Mouse (Mus musculus): ENCODE data around the gene Slc35g3. TPM values are rescaled to one million over a fixed set of nuclear protein-coding genes. Genes with fewer than 3 reads are reported as not detected.

The Slc35g3 gene
- not detected for polyA plus RNA-seq (2014; fragmentation: Illumina TruSeq; extraction: RNeasy Lipid Tissue Mini Kit (QIAGEN cat#74804); ENCODE audit: low read depth, low replicate concordance)

GRCm38 (mm10) chr11:69761868-69762267 is at the start of gene Slc35g3:
Gene Slc35g3 (minus strand): TSS chr11:69761968.

GRCm38 (mm10) chr11:69804972-69805909 is 43.5 kb upstream of the Slc35g3 start, which contains the start of gene Tmem102:
Gene Tmem102 (minus strand): TSS chr11:69805624.

GRCm38 (mm10) chr11:69801379-69801977 is 39.7 kb upstream of the Slc35g3 start, which contains the start of gene Fgf11:
Gene Fgf11 (minus strand): TSS chr11:69801857.

GRCm38 (mm10) chr11:69795168-69795982 is 33.6 kb upstream of the Slc35g3 start, which contains the start of gene Chrnb1:
Gene Chrnb1 (minus strand): TSS chr11:69795943.

GRCm38 (mm10) chr11:69765221-69766125 is 3.7 kb upstream of the Slc35g3 start, which contains the start of gene Zbtb4:
Gene Zbtb4 (plus strand): TSS chr11:69765912.

GRCm38 (mm10) chr11:69758478-69758970 is 3.2 kb downstream of the Slc35g3 start, which contains the start of gene Polr2a:
Gene Polr2a (minus strand): TSS chr11:69758637.

Other genes starting within 250 kb of the Slc35g3 start
- gene Dnah2, start 212.9 kb downstream of the Slc35g3 start, polyA plus RNA-seq (2014; fragmentation: Illumina TruSeq; extraction: RNeasy Lipid Tissue Mini Kit (QIAGEN cat#74804); ENCODE audit: low read depth, low replicate concordance) = not detected
- gene Efnb3, start 201.8 kb downstream of the Slc35g3 start, polyA plus RNA-seq (2014; fragmentation: Illumina TruSeq; extraction: RNeasy Lipid Tissue Mini Kit (QIAGEN cat#74804); ENCODE audit: low read depth, low replicate concordance) = not detected
- 1.1 TPM for gene Wrap53, start 181.7 kb downstream of the Slc35g3 start, polyA plus RNA-seq (2014; fragmentation: Illumina TruSeq; extraction: RNeasy Lipid Tissue Mini Kit (QIAGEN cat#74804); ENCODE audit: low read depth, low replicate concordance)
- gene Trp53, start 181.6 kb downstream of the Slc35g3 start, polyA plus RNA-seq (2014; fragmentation: Illumina TruSeq; extraction: RNeasy Lipid Tissue Mini Kit (QIAGEN cat#74804); ENCODE audit: low read depth, low replicate concordance) = 3.8 TPM
- gene Atp1b2, start 156.0 kb downstream of the Slc35g3 start, polyA plus RNA-seq (2014; fragmentation: Illumina TruSeq; extraction: RNeasy Lipid Tissue Mini Kit (QIAGEN cat#74804); ENCODE audit: low read depth, low replicate concordance) = 0.13 TPM
- not detected for gene Shbg, start 144.1 kb downstream of the Slc35g3 start, polyA plus RNA-seq (2014; fragmentation: Illumina TruSeq; extraction: RNeasy Lipid Tissue Mini Kit (QIAGEN cat#74804); ENCODE audit: low read depth, low replicate concordance)
- gene Sat2, start 139.9 kb downstream of the Slc35g3 start, polyA plus RNA-seq (2014; fragmentation: Illumina TruSeq; extraction: RNeasy Lipid Tissue Mini Kit (QIAGEN cat#74804); ENCODE audit: low read depth, low replicate concordance) = 8.5 TPM
- gene Fxr2, start 129.0 kb downstream of the Slc35g3 start, polyA plus RNA-seq (2014; fragmentation: Illumina TruSeq; extraction: RNeasy Lipid Tissue Mini Kit (QIAGEN cat#74804); ENCODE audit: low read depth, low replicate concordance) = 7.8 TPM
- gene Sox15, start 106.7 kb downstream of the Slc35g3 start, polyA plus RNA-seq (2014; fragmentation: Illumina TruSeq; extraction: RNeasy Lipid Tissue Mini Kit (QIAGEN cat#74804); ENCODE audit: low read depth, low replicate concordance) = not detected
- gene Mpdu1, start 99.3 kb downstream of the Slc35g3 start, polyA plus RNA-seq (2014; fragmentation: Illumina TruSeq; extraction: RNeasy Lipid Tissue Mini Kit (QIAGEN cat#74804); ENCODE audit: low read depth, low replicate concordance) = 22.1 TPM
- 3.8 TPM for gene Cd68, start 95.8 kb downstream of the Slc35g3 start, polyA plus RNA-seq (2014; fragmentation: Illumina TruSeq; extraction: RNeasy Lipid Tissue Mini Kit (QIAGEN cat#74804); ENCODE audit: low read depth, low replicate concordance)
- 340 TPM for gene Eif4a1, start 89.5 kb downstream of the Slc35g3 start, polyA plus RNA-seq (2014; fragmentation: Illumina TruSeq; extraction: RNeasy Lipid Tissue Mini Kit (QIAGEN cat#74804); ENCODE audit: low read depth, low replicate concordance)
- 33.7 TPM for gene Senp3, start 79.9 kb downstream of the Slc35g3 start, polyA plus RNA-seq (2014; fragmentation: Illumina TruSeq; extraction: RNeasy Lipid Tissue Mini Kit (QIAGEN cat#74804); ENCODE audit: low read depth, low replicate concordance)
- 2.8 TPM for gene Tnfsf13, start 76.2 kb downstream of the Slc35g3 start, polyA plus RNA-seq (2014; fragmentation: Illumina TruSeq; extraction: RNeasy Lipid Tissue Mini Kit (QIAGEN cat#74804); ENCODE audit: low read depth, low replicate concordance)
- gene Tnfsf12, start 66.1 kb downstream of the Slc35g3 start, polyA plus RNA-seq (2014; fragmentation: Illumina TruSeq; extraction: RNeasy Lipid Tissue Mini Kit (QIAGEN cat#74804); ENCODE audit: low read depth, low replicate concordance) = 1.5 TPM
- gene Tnfsfm13, start 65.9 kb downstream of the Slc35g3 start, polyA plus RNA-seq (2014; fragmentation: Illumina TruSeq; extraction: RNeasy Lipid Tissue Mini Kit (QIAGEN cat#74804); ENCODE audit: low read depth, low replicate concordance) = not detected
- 7.7 TPM for gene Polr2a, start 3.3 kb downstream of the Slc35g3 start, polyA plus RNA-seq (2014; fragmentation: Illumina TruSeq; extraction: RNeasy Lipid Tissue Mini Kit (QIAGEN cat#74804); ENCODE audit: low read depth, low replicate concordance)
- 4.1 TPM for gene Zbtb4, start 3.9 kb upstream of the Slc35g3 start, polyA plus RNA-seq (2014; fragmentation: Illumina TruSeq; extraction: RNeasy Lipid Tissue Mini Kit (QIAGEN cat#74804); ENCODE audit: low read depth, low replicate concordance)
- gene Chrnb1, start 34.0 kb upstream of the Slc35g3 start, polyA plus RNA-seq (2014; fragmentation: Illumina TruSeq; extraction: RNeasy Lipid Tissue Mini Kit (QIAGEN cat#74804); ENCODE audit: low read depth, low replicate concordance) = 0.58 TPM
- gene Fgf11, start 39.9 kb upstream of the Slc35g3 start, polyA plus RNA-seq (2014; fragmentation: Illumina TruSeq; extraction: RNeasy Lipid Tissue Mini Kit (QIAGEN cat#74804); ENCODE audit: low read depth, low replicate concordance) = 0.29 TPM
- gene Tmem102, start 43.7 kb upstream of the Slc35g3 start, polyA plus RNA-seq (2014; fragmentation: Illumina TruSeq; extraction: RNeasy Lipid Tissue Mini Kit (QIAGEN cat#74804); ENCODE audit: low read depth, low replicate concordance) = 3.6 TPM
- gene Gm39566, start 53.3 kb upstream of the Slc35g3 start, polyA plus RNA-seq (2014; fragmentation: Illumina TruSeq; extraction: RNeasy Lipid Tissue Mini Kit (QIAGEN cat#74804); ENCODE audit: low read depth, low replicate concordance) = not detected
- gene Spem2, start 56.5 kb upstream of the Slc35g3 start, polyA plus RNA-seq (2014; fragmentation: Illumina TruSeq; extraction: RNeasy Lipid Tissue Mini Kit (QIAGEN cat#74804); ENCODE audit: low read depth, low replicate concordance) = not detected
- not detected for gene Spem1, start 60.2 kb upstream of the Slc35g3 start, polyA plus RNA-seq (2014; fragmentation: Illumina TruSeq; extraction: RNeasy Lipid Tissue Mini Kit (QIAGEN cat#74804); ENCODE audit: low read depth, low replicate concordance)
- gene Nlgn2, start 75.8 kb upstream of the Slc35g3 start, polyA plus RNA-seq (2014; fragmentation: Illumina TruSeq; extraction: RNeasy Lipid Tissue Mini Kit (QIAGEN cat#74804); ENCODE audit: low read depth, low replicate concordance) = 0.11 TPM
- 58.8 TPM for gene Tmem256, start 76.5 kb upstream of the Slc35g3 start, polyA plus RNA-seq (2014; fragmentation: Illumina TruSeq; extraction: RNeasy Lipid Tissue Mini Kit (QIAGEN cat#74804); ENCODE audit: low read depth, low replicate concordance)
- gene Plscr3, start 84.4 kb upstream of the Slc35g3 start, polyA plus RNA-seq (2014; fragmentation: Illumina TruSeq; extraction: RNeasy Lipid Tissue Mini Kit (QIAGEN cat#74804); ENCODE audit: low read depth, low replicate concordance) = 1.1 TPM
- gene Tnk1, start 96.8 kb upstream of the Slc35g3 start, polyA plus RNA-seq (2014; fragmentation: Illumina TruSeq; extraction: RNeasy Lipid Tissue Mini Kit (QIAGEN cat#74804); ENCODE audit: low read depth, low replicate concordance) = not detected
- gene Tmem95, start 116.0 kb upstream of the Slc35g3 start, polyA plus RNA-seq (2014; fragmentation: Illumina TruSeq; extraction: RNeasy Lipid Tissue Mini Kit (QIAGEN cat#74804); ENCODE audit: low read depth, low replicate concordance) = not detected
- gene Kctd11, start 119.4 kb upstream of the Slc35g3 start, polyA plus RNA-seq (2014; fragmentation: Illumina TruSeq; extraction: RNeasy Lipid Tissue Mini Kit (QIAGEN cat#74804); ENCODE audit: low read depth, low replicate concordance) = 0.42 TPM
- 0.40 TPM for gene Acap1, start 133.6 kb upstream of the Slc35g3 start, polyA plus RNA-seq (2014; fragmentation: Illumina TruSeq; extraction: RNeasy Lipid Tissue Mini Kit (QIAGEN cat#74804); ENCODE audit: low read depth, low replicate concordance)
- not detected for gene 2810408A11Rik, start 139.0 kb upstream of the Slc35g3 start, polyA plus RNA-seq (2014; fragmentation: Illumina TruSeq; extraction: RNeasy Lipid Tissue Mini Kit (QIAGEN cat#74804); ENCODE audit: low read depth, low replicate concordance)
- gene Neurl4, start 139.1 kb upstream of the Slc35g3 start, polyA plus RNA-seq (2014; fragmentation: Illumina TruSeq; extraction: RNeasy Lipid Tissue Mini Kit (QIAGEN cat#74804); ENCODE audit: low read depth, low replicate concordance) = 3.0 TPM
- gene Gps2, start 151.9 kb upstream of the Slc35g3 start, polyA plus RNA-seq (2014; fragmentation: Illumina TruSeq; extraction: RNeasy Lipid Tissue Mini Kit (QIAGEN cat#74804); ENCODE audit: low read depth, low replicate concordance) = 9.6 TPM
- 155 TPM for gene Eif5a, start 160.0 kb upstream of the Slc35g3 start, polyA plus RNA-seq (2014; fragmentation: Illumina TruSeq; extraction: RNeasy Lipid Tissue Mini Kit (QIAGEN cat#74804); ENCODE audit: low read depth, low replicate concordance)
- not detected for gene Ybx2, start 173.8 kb upstream of the Slc35g3 start, polyA plus RNA-seq (2014; fragmentation: Illumina TruSeq; extraction: RNeasy Lipid Tissue Mini Kit (QIAGEN cat#74804); ENCODE audit: low read depth, low replicate concordance)
- gene Slc2a4, start 186.2 kb upstream of the Slc35g3 start, polyA plus RNA-seq (2014; fragmentation: Illumina TruSeq; extraction: RNeasy Lipid Tissue Mini Kit (QIAGEN cat#74804); ENCODE audit: low read depth, low replicate concordance) = not detected
- 0.40 TPM for gene Cldn7, start 202.8 kb upstream of the Slc35g3 start, polyA plus RNA-seq (2014; fragmentation: Illumina TruSeq; extraction: RNeasy Lipid Tissue Mini Kit (QIAGEN cat#74804); ENCODE audit: low read depth, low replicate concordance)
- gene Ctdnep1, start 219.2 kb upstream of the Slc35g3 start, polyA plus RNA-seq (2014; fragmentation: Illumina TruSeq; extraction: RNeasy Lipid Tissue Mini Kit (QIAGEN cat#74804); ENCODE audit: low read depth, low replicate concordance) = 25.5 TPM
- 9.7 TPM for gene Elp5, start 220.5 kb upstream of the Slc35g3 start, polyA plus RNA-seq (2014; fragmentation: Illumina TruSeq; extraction: RNeasy Lipid Tissue Mini Kit (QIAGEN cat#74804); ENCODE audit: low read depth, low replicate concordance)
- 367 TPM for gene Gabarap, start 229.2 kb upstream of the Slc35g3 start, polyA plus RNA-seq (2014; fragmentation: Illumina TruSeq; extraction: RNeasy Lipid Tissue Mini Kit (QIAGEN cat#74804); ENCODE audit: low read depth, low replicate concordance)
- gene Phf23, start 233.8 kb upstream of the Slc35g3 start, polyA plus RNA-seq (2014; fragmentation: Illumina TruSeq; extraction: RNeasy Lipid Tissue Mini Kit (QIAGEN cat#74804); ENCODE audit: low read depth, low replicate concordance) = 7.1 TPM
- gene Dvl2, start 238.6 kb upstream of the Slc35g3 start, polyA plus RNA-seq (2014; fragmentation: Illumina TruSeq; extraction: RNeasy Lipid Tissue Mini Kit (QIAGEN cat#74804); ENCODE audit: low read depth, low replicate concordance) = 0.37 TPM

Data from liver, adult 10 weeks (tissue).